In genomic region chr5:111200167-111200840, GRCm38 (mm10) we compare ENCODE assay signal across 11 mouse cellular contexts.
A peak's percentile ranks its signal among the peaks of the same experiment; 100 is the strongest.
DNase-seq lines count a peak whose midpoint lies in the region; ATAC-seq and TF ChIP-seq lines count a peak whose summit lies in the region.
"Had no signal": no experiment of that assay in that cellular context is flagged by ENCODE, and none has a peak within 500 bp of the region (broad histone marks: within the 10 kb centered on the region; RNA-seq: fewer than 3 reads in every experiment).

No protein-coding gene starts in this region.

- H3K36me3 ChIP-seq in neural tube, embryonic 11.5 days (ENCODE audit: control insufficient read depth, insufficient read depth, low read length): no peaks in the 10 kb centered on the region
- H3K36me3 ChIP-seq in hindbrain, postnatal 0 days (ENCODE audit: insufficient read depth, low read length): no peaks in the 10 kb centered on the region
- H3K36me3 ChIP-seq in neural tube, embryonic 13.5 days: no peaks in the 10 kb centered on the region
- H3K36me3 ChIP-seq: stomach, embryonic 15.5 days had no signal

- DNase-seq in neural tube, embryonic 11.5 days (ENCODE audit: low spot score): peak; percentile 17
- DNase-seq in neural tube, embryonic 10.5 days (ENCODE audit: extremely low spot score, low spot score): no peak
- DNase-seq in brain, embryonic 14.5 days (ENCODE audit: low read depth): peak; percentile 73
- no peak for DNase-seq in hindbrain, postnatal 0 days (ENCODE audit: low spot score)
- no peak for DNase-seq in left cerebral cortex, adult 2 months (ENCODE audit: extremely low spot score in 1 of 2, low spot score in 2 of 2)
- DNase-seq in urinary bladder, adult 2 months (ENCODE audit: low spot score): no peak
- DNase-seq in gastrocnemius, postnatal 4 days (ENCODE audit: low spot score in 2 of 2): no peak
- DNase-seq: liver had no signal

- intact Hi-C loops in left cerebral cortex, adult 2 months (cut with DNase I): no loop called here

- no peak for TF ChIP-seq CTCF in brain, embryonic 14.5 days (IDR thresholded peaks at IDR 0.05; ENCODE audit: borderline replicate concordance, extremely low read depth, insufficient read depth, insufficient read length)
- no peak for TF ChIP-seq CTCF in hindbrain, postnatal 0 days (IDR thresholded peaks at IDR 0.05; ENCODE audit: low read depth)
- no peak for TF ChIP-seq CTCF in left cerebral cortex, adult 2 months (IDR thresholded peaks at IDR 0.05)

- H3K4me1 ChIP-seq in neural tube, embryonic 11.5 days (ENCODE audit: control insufficient read depth, insufficient read depth, low read length): peaks cover 45% of the 10 kb centered on the region
- H3K4me1 ChIP-seq in hindbrain, postnatal 0 days (ENCODE audit: insufficient read depth, low read length): peaks cover 32% of the 10 kb centered on the region
- H3K4me1 ChIP-seq in neural tube, embryonic 13.5 days (replicated peaks): peaks cover 97% of the 10 kb centered on the region

- no peak overlapping the region for H3K4me3 ChIP-seq in neural tube, embryonic 11.5 days (ENCODE audit: low read depth, low read length)
- H3K4me3 ChIP-seq in hindbrain, postnatal 0 days (ENCODE audit: low read length): no peak overlapping the region
- no peak overlapping the region for H3K4me3 ChIP-seq in neural tube, embryonic 13.5 days
- H3K4me3 ChIP-seq in left cerebral cortex, adult 2 months: no peak overlapping the region
- H3K4me3 ChIP-seq: stomach, embryonic 15.5 days had no signal

- WGBS in neural tube, embryonic 11.5 days: 25% methylated on average over 14 of the region's 15 CpGs
- 34% methylated on average over 15 of the region's 15 CpGs for WGBS in hindbrain, postnatal 0 days
- WGBS in neural tube, embryonic 13.5 days: 22% methylated on average over 12 of the region's 15 CpGs

- 0 out of 2 replicates have a peak overlapping the region, but pooled peaks have one; percentile 42 for H3K27ac ChIP-seq in neural tube, embryonic 11.5 days (ENCODE audit: low read depth, low read length)
- H3K27ac ChIP-seq in hindbrain, postnatal 0 days: peak overlapping the region; percentile 65; the same call in 1 of the 2 replicates
- peak overlapping the region; percentile 83 for H3K27ac ChIP-seq in neural tube, embryonic 13.5 days (replicated peaks)
- H3K27ac ChIP-seq in left cerebral cortex, adult 2 months: no peak overlapping the region
- H3K27ac ChIP-seq: stomach, embryonic 15.5 days had no signal

- TF ChIP-seq POLR2A in brain, embryonic 14.5 days (IDR thresholded peaks at IDR 0.05; ENCODE audit: borderline replicate concordance, extremely low read depth, insufficient read depth, insufficient read length, poor library complexity, severe bottlenecking): no peak

- no peaks in the 10 kb centered on the region for H3K9me3 ChIP-seq in neural tube, embryonic 11.5 days (ENCODE audit: control insufficient read depth, low read length)
- H3K9me3 ChIP-seq in hindbrain, postnatal 0 days (ENCODE audit: low read length): no peaks in the 10 kb centered on the region
- no peaks in the 10 kb centered on the region for H3K9me3 ChIP-seq in neural tube, embryonic 13.5 days
- H3K9me3 ChIP-seq: stomach, embryonic 15.5 days had no signal

- no peak overlapping the region for H3K4me2 ChIP-seq in neural tube, embryonic 11.5 days (ENCODE audit: low read depth)
- H3K4me2 ChIP-seq in hindbrain, postnatal 0 days (ENCODE audit: low read depth, low read length): no peak overlapping the region
- H3K4me2 ChIP-seq in neural tube, embryonic 13.5 days: no peak overlapping the region
- H3K4me2 ChIP-seq: stomach, embryonic 15.5 days had no signal

- H3K27me3 ChIP-seq in neural tube, embryonic 11.5 days (ENCODE audit: control insufficient read depth, insufficient read depth, low read length): no peaks in the 10 kb centered on the region
- no peaks in the 10 kb centered on the region for H3K27me3 ChIP-seq in hindbrain, postnatal 0 days (ENCODE audit: insufficient read depth, low read length)
- H3K27me3 ChIP-seq in neural tube, embryonic 13.5 days: no peaks in the 10 kb centered on the region
- H3K27me3 ChIP-seq: stomach, embryonic 15.5 days had no signal

- 0 out of 2 replicates have a peak, but pooled peaks have one; percentile 31 for ATAC-seq in neural tube, embryonic 11.5 days (ENCODE audit: insufficient read depth, low FRiP score, low TSS enrichment)
- no peak for ATAC-seq in hindbrain, postnatal 0 days
- no peak for ATAC-seq in neural tube, embryonic 13.5 days (ENCODE audit: low read depth)
- ATAC-seq: intestine, embryonic 16.5 days had no signal

- H3K9ac ChIP-seq in neural tube, embryonic 11.5 days (ENCODE audit: low read length): no peak overlapping the region
- no peak overlapping the region for H3K9ac ChIP-seq in hindbrain, postnatal 0 days (replicated peaks; ENCODE audit: low read length)
- peak overlapping the region; percentile 45; the same call in 1 of the 2 replicates for H3K9ac ChIP-seq in neural tube, embryonic 13.5 days

Comparison
In these comparisons a context has a peak if more than half of its experiments do, and no peak if none do; other contexts are left out.
1. DNase-seq: peak in neural tube, embryonic 11.5 days (single experiment) and brain, embryonic 14.5 days (single experiment); none in neural tube, embryonic 10.5 days (single experiment), hindbrain, postnatal 0 days (single experiment), left cerebral cortex, adult 2 months (0 of 2), urinary bladder, adult 2 months (single experiment) and gastrocnemius, postnatal 4 days (0 of 2).